In genomic region chr19:10059911-10060567, GRCm38 (mm10) we compare ENCODE assay signal across 8 mouse cellular contexts. TPM values are rescaled to one million over a fixed set of nuclear protein-coding genes. Genes with fewer than 3 reads are reported as not detected.
DNase-seq lines count a peak whose midpoint lies in the region; ATAC-seq lines count a peak whose summit lies in the region.

No protein-coding gene starts in this region.

- peaks cover 14% of the 10 kb centered on the region for H3K4me1 ChIP-seq in hindbrain, embryonic 13.5 days (replicated peaks)
- peaks cover 7% of the 10 kb centered on the region for H3K4me1 ChIP-seq in limb, embryonic 12.5 days (replicated peaks)
- peaks cover 7% of the 10 kb centered on the region; the same call in 1 of the 2 replicates for H3K4me1 ChIP-seq in midbrain, embryonic 12.5 days

- 58% methylated on average over 10 of the region's 10 CpGs for WGBS in hindbrain, embryonic 13.5 days
- 57% methylated on average over 10 of the region's 10 CpGs for WGBS in limb, embryonic 12.5 days
- WGBS in midbrain, embryonic 12.5 days = 63% methylated on average over 10 of the region's 10 CpGs

- peak overlapping the region; percentile 44; the same call in 1 of the 2 replicates for H3K27ac ChIP-seq in hindbrain, embryonic 13.5 days
- peak overlapping the region; percentile 64 for H3K27ac ChIP-seq in limb, embryonic 12.5 days
- H3K27ac ChIP-seq in midbrain, embryonic 12.5 days (replicated peaks) = peak overlapping the region; percentile 69

- H3K27me3 ChIP-seq in hindbrain, embryonic 13.5 days = no peaks in the 10 kb centered on the region
- no peaks in the 10 kb centered on the region for H3K27me3 ChIP-seq in limb, embryonic 12.5 days
- no peaks in the 10 kb centered on the region; the same call in 1 of the 2 replicates for H3K27me3 ChIP-seq in midbrain, embryonic 12.5 days

- ATAC-seq in erythroid progenitor cell, adult 5-6 weeks (replicated peaks; ENCODE audit: low FRiP score, poor library complexity, severe bottlenecking) = peak; percentile 84
- peak; percentile 63 for ATAC-seq in hindbrain, embryonic 13.5 days (ENCODE audit: low FRiP score)
- peak; percentile 28; the same call in 1 of the 2 replicates for ATAC-seq in limb, embryonic 12.5 days (ENCODE audit: insufficient number of reproducible peaks, insufficient read depth, low FRiP score, low TSS enrichment, low read depth)
- ATAC-seq in midbrain, embryonic 12.5 days (ENCODE audit: low FRiP score, low read depth) = peak; percentile 52

- no peak overlapping the region for H3K4me3 ChIP-seq in hindbrain, embryonic 13.5 days
- H3K4me3 ChIP-seq in limb, embryonic 12.5 days (replicated peaks) = no peak overlapping the region
- H3K4me3 ChIP-seq in midbrain, embryonic 12.5 days = no peak overlapping the region

- H3K9ac ChIP-seq in hindbrain, embryonic 13.5 days = no peak overlapping the region
- H3K9ac ChIP-seq in limb, embryonic 12.5 days (replicated peaks) = no peak overlapping the region
- H3K9ac ChIP-seq in midbrain, embryonic 12.5 days (replicated peaks) = no peak overlapping the region

- peaks cover 75% of the 10 kb centered on the region for H3K36me3 ChIP-seq in hindbrain, embryonic 13.5 days
- peaks cover 47% of the 10 kb centered on the region for H3K36me3 ChIP-seq in limb, embryonic 12.5 days
- H3K36me3 ChIP-seq in midbrain, embryonic 12.5 days = peaks cover 43% of the 10 kb centered on the region

- no peaks in the 10 kb centered on the region for H3K9me3 ChIP-seq in hindbrain, embryonic 13.5 days
- no peaks in the 10 kb centered on the region for H3K9me3 ChIP-seq in limb, embryonic 12.5 days
- H3K9me3 ChIP-seq in midbrain, embryonic 12.5 days = no peaks in the 10 kb centered on the region

- H3K4me2 ChIP-seq in hindbrain, embryonic 13.5 days = no peak overlapping the region
- H3K4me2 ChIP-seq in limb, embryonic 12.5 days = no peak overlapping the region
- H3K4me2 ChIP-seq in midbrain, embryonic 12.5 days (replicated peaks) = no peak overlapping the region

- DNase-seq in ovary, adult 18-20 months (ENCODE audit: low spot score) = peak; percentile 66
- DNase-seq in ovary, postnatal 10 days (ENCODE audit: low spot score) = no peak
- DNase-seq in adipocyte (ENCODE audit: low spot score) = peak; percentile 73
- DNase-seq in thymus, postnatal 4 days = peak; percentile 41

RNA-seq across cellular contexts. Expression of gene Fads3, which starts 18.7 kb away (rescaled TPM):
- 15.5 and 16.3 TPM in 2 replicates for total RNA-seq in erythroid progenitor cell, adult 5-6 weeks (2015; ENCODE audit: low replicate concordance)
- total RNA-seq in erythroid progenitor cell, adult 5-6 weeks (2017; ENCODE audit: low replicate concordance) = 9.4 and 12.6 TPM in 2 replicates
- 15.2 and 18.0 TPM in 2 replicates for polyA plus RNA-seq in hindbrain, embryonic 13.5 days (2015; fragmentation: Nextera tagmentation; extraction: Ambion mirVana)
- polyA plus RNA-seq in limb, embryonic 12.5 days (2016; fragmentation: Nextera tagmentation; extraction: Ambion mirVana) = 5.8 and 5.9 TPM in 2 replicates
- polyA plus RNA-seq in midbrain, embryonic 12.5 days (2016; fragmentation: Nextera tagmentation; extraction: Ambion mirVana) = 9.6 and 10.7 TPM in 2 replicates

RNA-seq across cellular contexts. Expression of gene Fads2, which starts 41.5 kb away (rescaled TPM):
- 3.6 and 5.4 TPM in 2 replicates for total RNA-seq in erythroid progenitor cell, adult 5-6 weeks (2015; ENCODE audit: low replicate concordance)
- total RNA-seq in erythroid progenitor cell, adult 5-6 weeks (2017; ENCODE audit: low replicate concordance) = 2.2 and 5.1 TPM in 2 replicates
- 149 and 152 TPM in 2 replicates for polyA plus RNA-seq in hindbrain, embryonic 13.5 days (2015; fragmentation: Nextera tagmentation; extraction: Ambion mirVana)
- 117 and 124 TPM in 2 replicates for polyA plus RNA-seq in limb, embryonic 12.5 days (2016; fragmentation: Nextera tagmentation; extraction: Ambion mirVana)
- polyA plus RNA-seq in midbrain, embryonic 12.5 days (2016; fragmentation: Nextera tagmentation; extraction: Ambion mirVana) = 220 and 225 TPM in 2 replicates

RNA-seq across cellular contexts. Expression of gene Rab3il1, which starts 58.6 kb away (rescaled TPM):
- 252 and 262 TPM in 2 replicates for total RNA-seq in erythroid progenitor cell, adult 5-6 weeks (2015; ENCODE audit: low replicate concordance)
- 345 and 413 TPM in 2 replicates for total RNA-seq in erythroid progenitor cell, adult 5-6 weeks (2017; ENCODE audit: low replicate concordance)
- 22.6 and 25.1 TPM in 2 replicates for polyA plus RNA-seq in hindbrain, embryonic 13.5 days (2015; fragmentation: Nextera tagmentation; extraction: Ambion mirVana)
- polyA plus RNA-seq in limb, embryonic 12.5 days (2016; fragmentation: Nextera tagmentation; extraction: Ambion mirVana) = 32.0 and 35.8 TPM in 2 replicates
- 28.2 and 34.2 TPM in 2 replicates for polyA plus RNA-seq in midbrain, embryonic 12.5 days (2016; fragmentation: Nextera tagmentation; extraction: Ambion mirVana)

RNA-seq across cellular contexts. Expression of gene Best1, which starts 58.6 kb away (rescaled TPM):
- total RNA-seq in erythroid progenitor cell, adult 5-6 weeks (2015; ENCODE audit: low replicate concordance) = not detected in 2 replicates
- not detected in 2 replicates for total RNA-seq in erythroid progenitor cell, adult 5-6 weeks (2017; ENCODE audit: low replicate concordance)
- 1.5 and 1.7 TPM in 2 replicates for polyA plus RNA-seq in hindbrain, embryonic 13.5 days (2015; fragmentation: Nextera tagmentation; extraction: Ambion mirVana)
- polyA plus RNA-seq in limb, embryonic 12.5 days (2016; fragmentation: Nextera tagmentation; extraction: Ambion mirVana) = 2.2 and 2.3 TPM in 2 replicates
- 1.1 TPM in 2 replicates for polyA plus RNA-seq in midbrain, embryonic 12.5 days (2016; fragmentation: Nextera tagmentation; extraction: Ambion mirVana)

Comparison
In these comparisons a context has a peak if more than half of its experiments do, and no peak if none do; other contexts are left out.
1. ATAC-seq: peak in every context shown above with its lines; median percentile 84 in erythroid progenitor cell, adult 5-6 weeks; 63 in hindbrain, embryonic 13.5 days; 52 in midbrain, embryonic 12.5 days; 28 in limb, embryonic 12.5 days.